Mouse (Mus musculus) MEL (cell line): Measurements from ENCODE around the gene Slfnl1. TPM values are rescaled to one million over a fixed set of nuclear protein-coding genes. Genes with fewer than 3 reads are reported as not detected.

Source experiments
- DNase-seq: peaks from one replicate; pipeline ENCODE4 v3.0.0; 2011; ENCODE audit warnings: low read depth, low spot score
- H3K27ac ChIP-seq: 2 replicates; pipeline ENCODE4 v1.5.1; 2012; ENCODE audit warnings: low read depth, mild to moderate bottlenecking, control low read depth, low read length, moderate library complexity; ENCODE audit not compliant: control insufficient read depth
- H3K27me3 ChIP-seq, 2 experiments: fragments of 150-350 bp in 1 of 2; sonication (generic) in 1 of 2; 2 replicates each; pipeline ENCODE4 v1.6.1; 2012; ENCODE audit warnings: low read length in 2 of 2, mild to moderate bottlenecking in 2 of 2, improper control_type of control experiment in 1 of 2, moderate library complexity in 1 of 2; ENCODE audit not compliant: insufficient read depth in 2 of 2, control insufficient read depth in 1 of 2
- H3K36me3 ChIP-seq, 2 experiments: 2 replicates each; pipeline ENCODE4 v1.6.1; 2012 to 2014; ENCODE audit warnings: low read length in 2 of 2, improper control_type of control experiment in 1 of 2, inconsistent platforms in 1 of 2, mild to moderate bottlenecking in 1 of 2; ENCODE audit not compliant: insufficient read depth in 2 of 2, control insufficient read depth in 1 of 2
- H3K4me1 ChIP-seq, 2 experiments: fragments of 150-350 bp in 1 of 2; sonication (generic) in 1 of 2; 2 replicates each; pipeline ENCODE4 v1.6.1; 2012; ENCODE audit warnings: low read length in 2 of 2, improper control_type of control experiment in 1 of 2, mild to moderate bottlenecking in 1 of 2; ENCODE audit not compliant: insufficient read depth in 2 of 2, control insufficient read depth in 1 of 2
- H3K4me3 ChIP-seq, 2 experiments: fragments of 150-350 bp in 1 of 2; sonication (generic) in 1 of 2; 2 replicates each; pipeline ENCODE4 v1.5.1; 2012; ENCODE audit warnings: low read depth in 2 of 2, low read length in 2 of 2, mild to moderate bottlenecking in 2 of 2, moderate library complexity in 2 of 2, control low read depth in 1 of 2, improper control_type of control experiment in 1 of 2; ENCODE audit not compliant: control insufficient read depth in 1 of 2, insufficient read depth in 1 of 2
- H3K79me2 ChIP-seq: 2 replicates; pipeline ENCODE4 v1.6.1; 2012; ENCODE audit warnings: mild to moderate bottlenecking, low read length, moderate library complexity; ENCODE audit not compliant: control insufficient read depth, poor library complexity, insufficient read depth
- H3K9ac ChIP-seq: 2 replicates; pipeline ENCODE4 v1.6.1; 2012; ENCODE audit warnings: low read depth, mild to moderate bottlenecking, control low read depth, low read length, moderate library complexity; ENCODE audit not compliant: control insufficient read depth, poor library complexity, severe bottlenecking
- H3K9me3 ChIP-seq: fragments of 150-350 bp; sonication (generic); replicated peaks from 2 replicates; pipeline ENCODE4 v1.6.1; 2012; ENCODE audit warnings: mild to moderate bottlenecking, low read length, improper control_type of control experiment, moderate library complexity; ENCODE audit not compliant: insufficient read depth
- CHD2 ChIP-seq: IDR thresholded peaks from 2 replicates; pipeline ENCODE4 v1.6.1; 2011; ENCODE audit warnings: low read length, improper control_type of control experiment
- CTCF ChIP-seq, 3 experiments: IDR thresholded peaks in 2 of 3; conservative IDR thresholded peaks in 1 of 3; 2 replicates each; pipeline ENCODE4 v1.5.1; 2011 to 2012; ENCODE audit warnings: low read length in 3 of 3, low read depth in 2 of 3, mild to moderate bottlenecking in 2 of 3, improper control_type of control experiment in 1 of 3, inconsistent platforms in 1 of 3, mixed read lengths in 1 of 3, moderate library complexity in 1 of 3; ENCODE audit not compliant: control insufficient read depth in 1 of 3, insufficient read depth in 1 of 3, poor library complexity in 1 of 3, severe bottlenecking in 1 of 3
- EP300 ChIP-seq, 2 experiments: IDR thresholded peaks; 2 replicates each; pipeline ENCODE4 v1.6.1; 2011; ENCODE audit warnings: improper control_type of control experiment in 2 of 2, low read length in 2 of 2, low read depth in 1 of 2, mild to moderate bottlenecking in 1 of 2
- GATA1 ChIP-seq: IDR thresholded peaks from 2 replicates; pipeline ENCODE4 v1.6.1; 2011; ENCODE audit warnings: low read depth, low read length, improper control_type of control experiment
- MAFK ChIP-seq: IDR thresholded peaks from 2 replicates; pipeline ENCODE4 v1.6.1; 2011; ENCODE audit warnings: low read depth, mild to moderate bottlenecking, low read length, improper control_type of control experiment, borderline replicate concordance
- MEF2A ChIP-seq: IDR thresholded peaks from 2 replicates; pipeline ENCODE4 v1.6.1; 2014; ENCODE audit warnings: low read depth, mild to moderate bottlenecking, inconsistent platforms, low read length, improper control_type of control experiment; ENCODE audit not compliant: poor library complexity, insufficient replicate concordance, severe bottlenecking; ENCODE audit errors: extremely low read depth
- NRF1 ChIP-seq: IDR thresholded peaks from 2 replicates; pipeline ENCODE4 v1.6.1; 2014; ENCODE audit warnings: low read depth, mild to moderate bottlenecking, inconsistent platforms, low read length, improper control_type of control experiment, moderate library complexity; ENCODE audit not compliant: poor library complexity, insufficient read depth, severe bottlenecking
- POLR2AphosphoS2 ChIP-seq: IDR thresholded peaks from 2 replicates; pipeline ENCODE4 v1.6.1; 2011; ENCODE audit warnings: low read length, improper control_type of control experiment
- POLR2AphosphoS5 ChIP-seq: IDR thresholded peaks from 2 replicates; pipeline ENCODE4 v1.6.1; 2012; ENCODE audit warnings: low read depth, borderline replicate concordance, mild to moderate bottlenecking, inconsistent platforms, low read length, moderate library complexity, mixed read lengths
- RCOR1 ChIP-seq: IDR thresholded peaks from 2 replicates; pipeline ENCODE4 v1.6.1; 2012; ENCODE audit warnings: low read depth, mild to moderate bottlenecking, inconsistent platforms, low read length, improper control_type of control experiment
- SIN3A ChIP-seq: IDR thresholded peaks from 2 replicates; pipeline ENCODE4 v1.6.1; 2012; ENCODE audit warnings: low read length, improper control_type of control experiment, inconsistent platforms
- SMC3 ChIP-seq: IDR thresholded peaks from 2 replicates; pipeline ENCODE4 v1.6.1; 2011; ENCODE audit warnings: low read depth, low read length, improper control_type of control experiment
- TAL1 ChIP-seq: IDR thresholded peaks from 2 replicates; pipeline ENCODE4 v1.6.1; 2012; ENCODE audit warnings: mild to moderate bottlenecking, inconsistent platforms, low read length, moderate library complexity, mixed read lengths
- TBP ChIP-seq: IDR thresholded peaks from 2 replicates; pipeline ENCODE4 v1.8.0; 2011; ENCODE audit warnings: low read depth, low read length, improper control_type of control experiment
- TCF12 ChIP-seq: IDR thresholded peaks from 2 replicates; pipeline ENCODE4 v1.6.1; 2014; ENCODE audit warnings: low read depth, mild to moderate bottlenecking, inconsistent platforms, low read length, improper control_type of control experiment, moderate library complexity
- USF2 ChIP-seq, 2 experiments: IDR thresholded peaks; 2 replicates each; pipeline ENCODE4 v1.6.1; 2011 to 2012; ENCODE audit warnings: improper control_type of control experiment in 2 of 2, low read length in 2 of 2, borderline replicate concordance in 1 of 2, inconsistent platforms in 1 of 2, low read depth in 1 of 2, mild to moderate bottlenecking in 1 of 2; ENCODE audit not compliant: insufficient read depth in 1 of 2
- ZC3H11A ChIP-seq: IDR thresholded peaks from 2 replicates; pipeline ENCODE4 v1.6.1; 2012; ENCODE audit warnings: low read depth, mild to moderate bottlenecking, inconsistent platforms, low read length, improper control_type of control experiment
- polyA plus RNA-seq, 2 experiments: library from polyadenylated mRNA; stranded (reverse) in 1 of 2; unstranded in 1 of 2; fragments of >175 nt in 1 of 2; fragments of >200 nt in 1 of 2; gene quantifications; 2 replicates each; pipeline versions ENCODE4 v1.2.1 to v1.2.4; 2012; ENCODE audit warnings: low replicate concordance in 2 of 2, low read depth in 1 of 2; ENCODE audit not compliant: insufficient read length in 2 of 2, insufficient read depth in 1 of 2, missing spikeins in 1 of 2
- total RNA-seq: library from RNA; depleted of rRNA; stranded (reverse); fragments of 300-350 nt; gene quantifications from 2 replicates; pipeline ENCODE4 v1.2.3, GENCODE M21; 2012

Slfnl1 gene
- total and polyA plus RNA-seq, 3 experiments: 0.06 TPM; not detected in 2

DNA sequence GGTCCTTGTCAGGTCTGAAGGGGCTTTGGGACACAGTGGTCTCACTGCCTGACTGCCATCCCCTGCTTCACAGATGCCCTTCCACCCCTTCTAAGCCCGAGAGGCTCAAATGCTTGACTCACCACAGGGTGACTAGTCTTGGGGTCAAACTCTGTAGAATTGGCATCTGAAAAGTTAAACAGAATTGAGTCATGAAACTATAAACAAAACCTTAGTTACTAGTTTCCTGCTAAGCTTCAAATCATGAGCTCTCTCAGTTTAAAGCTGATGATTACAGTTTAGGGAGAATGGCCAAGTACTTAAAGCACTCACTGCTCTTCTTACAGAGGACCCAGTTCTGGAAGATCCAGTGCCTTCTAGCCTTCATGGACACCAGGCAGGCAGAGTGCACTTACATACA lies 12.9 kb downstream of the Slfnl1 start:
- H3K9ac ChIP-seq: no peak overlapping the region
- H3K27me3 ChIP-seq: no peaks in the 10 kb centered on the region
- TF ChIP-seq GATA1 (no peak), CTCF (IDR thresholded peaks at IDR 0.05 in 2 of 3, conservative IDR thresholded peaks at IDR 0.05 in 1 of 3; ENCODE audit: control insufficient read depth in 1 of 3, insufficient read depth in 1 of 3, low read depth in 2 of 3, low read length in 3 of 3, poor library complexity in 1 of 3, severe bottlenecking in 1 of 3) (no peak), NRF1 (no peak), MAFK (no peak), TBP (no peak), MEF2A (no peak), RCOR1 (no peak), POLR2AphosphoS2 (no peak), EP300 (IDR thresholded peaks at IDR 0.05; ENCODE audit: low read depth in 1 of 2, low read length in 2 of 2) (no peak), USF2 (IDR thresholded peaks at IDR 0.05; ENCODE audit: borderline replicate concordance in 1 of 2, insufficient read depth in 1 of 2, low read depth in 1 of 2, low read length in 2 of 2) (no peak), SIN3A (no peak), ZC3H11A (no peak), POLR2AphosphoS5 (no peak)
- H3K4me1 ChIP-seq: no peaks in the 10 kb centered on the region
- no peaks in the 10 kb centered on the region for H3K79me2 ChIP-seq
- H3K4me3 ChIP-seq: no peak overlapping the region
- H3K36me3 ChIP-seq: peaks cover 0 to 15% of the 10 kb centered on the region in 2 experiments; a peak in 2 of 4 replicates
- H3K27ac ChIP-seq: no peak overlapping the region
- H3K9me3 ChIP-seq: no peaks in the 10 kb centered on the region
- DNase-seq: no peak

DNA sequence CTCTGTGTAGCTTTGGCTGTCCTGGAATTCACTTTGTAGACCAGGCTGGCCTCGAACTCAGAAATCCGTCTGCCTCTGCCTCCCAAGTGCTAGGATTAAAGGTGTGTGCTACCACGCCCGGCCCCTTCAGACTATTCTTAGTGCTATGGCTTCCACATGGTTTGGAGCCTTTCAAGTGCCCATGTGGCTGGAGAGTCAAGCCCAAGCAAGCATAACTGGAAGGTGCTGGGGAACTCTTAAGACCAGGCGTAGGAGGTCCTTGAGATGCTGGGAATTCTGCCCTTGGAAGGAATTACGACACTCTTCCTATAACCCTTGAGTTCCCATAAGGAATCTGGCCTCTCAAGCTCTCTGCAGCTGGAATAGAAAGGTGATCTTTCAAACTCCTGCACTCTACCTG lies 24.6 kb downstream of the Slfnl1 start:
- H3K9ac ChIP-seq: no peak overlapping the region

More for the DNA sequence above, 24.6 kb downstream of the Slfnl1 start:
- H3K4me1 ChIP-seq: no peaks in the 10 kb centered on the region
- H3K79me2 ChIP-seq: no peaks in the 10 kb centered on the region
- H3K36me3 ChIP-seq: peaks cover 0 to 49% of the 10 kb centered on the region in 2 experiments; a peak in 2 of 4 replicates
- no peaks in the 10 kb centered on the region for H3K27me3 ChIP-seq
- TF ChIP-seq MEF2A: no peak
- TF ChIP-seq SMC3: no peak
- TF ChIP-seq USF2 (IDR thresholded peaks at IDR 0.05; ENCODE audit: borderline replicate concordance in 1 of 2, insufficient read depth in 1 of 2, low read depth in 1 of 2, low read length in 2 of 2): no peak
- no peak for TF ChIP-seq CTCF (IDR thresholded peaks at IDR 0.05 in 2 of 3, conservative IDR thresholded peaks at IDR 0.05 in 1 of 3; ENCODE audit: control insufficient read depth in 1 of 3, insufficient read depth in 1 of 3, low read depth in 2 of 3, low read length in 3 of 3, poor library complexity in 1 of 3, severe bottlenecking in 1 of 3)
- no peak for TF ChIP-seq TAL1
- TF ChIP-seq ZC3H11A: no peak
- TF ChIP-seq SIN3A: no peak
- TF ChIP-seq CHD2: no peak
- no peak for TF ChIP-seq TCF12
- H3K9me3 ChIP-seq: no peaks in the 10 kb centered on the region
- no peak overlapping the region for H3K27ac ChIP-seq
- no peak for DNase-seq
- no peak overlapping the region for H3K4me3 ChIP-seq
